Mouse (Mus musculus) kidney, adult 2 months (tissue): ENCODE results near the gene Kank1. TPM values are rescaled to one million over a fixed set of nuclear protein-coding genes. Genes with fewer than 3 reads are reported as not detected.
A peak's percentile ranks its signal among the peaks of the same experiment; 100 is the strongest.

ENCODE experiments used
- DNase-seq: peaks from one replicate; pipeline ENCODE4 v3.0.0; 2021
- H3K27ac ChIP-seq: fragments of 200-500 bp; 2 replicates; pipeline ENCODE4 v1.5.1; 2012; ENCODE audit warnings: low read depth, low read length, control low read depth, inconsistent platforms; ENCODE audit not compliant: insufficient read depth
- H3K27me3 ChIP-seq: fragments of 200-500 bp; replicated peaks from 2 replicates; pipeline ENCODE4 v1.6.1; 2012; ENCODE audit warnings: mild to moderate bottlenecking, moderate library complexity, low read length, inconsistent platforms; ENCODE audit not compliant: control insufficient read depth, insufficient read depth
- H3K36me3 ChIP-seq: fragments of 200-500 bp; 2 replicates; pipeline ENCODE4 v1.6.1; 2012; ENCODE audit warnings: mild to moderate bottlenecking, moderate library complexity, low read length, inconsistent platforms; ENCODE audit not compliant: control insufficient read depth, insufficient read depth
- H3K4me1 ChIP-seq: fragments of 200-500 bp; 2 replicates; pipeline ENCODE4 v1.6.1; 2011; ENCODE audit warnings: low read length; ENCODE audit not compliant: control insufficient read depth, insufficient read depth
- H3K4me3 ChIP-seq: fragments of 200-500 bp; 2 replicates; pipeline ENCODE4 v1.5.1; 2011; ENCODE audit warnings: mild to moderate bottlenecking, low read depth, low read length, control low read depth; ENCODE audit not compliant: insufficient read depth
- CTCF ChIP-seq: fragments of 200-500 bp; conservative IDR thresholded peaks from 2 replicates; pipeline ENCODE4 v1.5.1; 2011; ENCODE audit warnings: low read depth, mild to moderate bottlenecking, control low read depth, low read length, moderate library complexity, mixed read lengths; ENCODE audit not compliant: insufficient read depth, insufficient read length
- POLR2A ChIP-seq: fragments of 200-500 bp; IDR thresholded peaks from one replicate; pipeline ENCODE4 v1.6.1; 2011; ENCODE audit warnings: low read depth, low read length, control low read depth
- WGBS: fragments of 180-500 bp; shearing (Covaris S2); methylation state at CpG from one replicate; pipeline ENCODE4 v1.1.7; 2018; 5-methylcytosine and 5-hydroxymethylcytosine counted together
- polyA plus RNA-seq: library from polyadenylated mRNA; depleted of rRNA; stranded (reverse); fragments of >200 nt; gene quantifications from 2 replicates; pipeline ENCODE4 v1.2.3, GENCODE M21; 2012

Kank1 gene
- polyA plus RNA-seq, 1 experiment = 56.0 TPM

GRCm38 (mm10) chr19:25290991-25291520 is 54.3 kb downstream of the Kank1 start:
- DNase-seq = no peak
- WGBS = 66% methylated on average over 5 of the region's 5 CpGs
- peaks cover 11% of the 10 kb centered on the region; the same call in 1 of the 2 replicates for H3K4me1 ChIP-seq

GRCm38 (mm10) chr19:25295207-25295606 is 58.4 kb downstream of the Kank1 start:
- TF ChIP-seq POLR2A (no peak), CTCF (no peak)
- Histone ChIP-seq H3K36me3 (no peaks in the 10 kb centered on the region), H3K27me3 (no peaks in the 10 kb centered on the region), H3K4me1 (peaks cover 13% of the 10 kb centered on the region; the same call in 1 of the 2 replicates), H3K27ac (peak overlapping the region; percentile 43; the same call in 1 of the 2 replicates), H3K4me3 (no peak overlapping the region)
- 38% methylated on average over 4 of the region's 4 CpGs for WGBS
- DNase-seq = peak; percentile 76

More at GRCm38 (mm10) chr19:25290991-25291520, 54.3 kb downstream of the Kank1 start:
- H3K4me3 ChIP-seq = no peak overlapping the region
- no peaks in the 10 kb centered on the region for H3K36me3 ChIP-seq
- H3K27ac ChIP-seq = no peak overlapping the region
- H3K27me3 ChIP-seq = no peaks in the 10 kb centered on the region
- TF ChIP-seq POLR2A (no peak), CTCF (no peak)

GRCm38 (mm10) chr19:25297269-25297668 is 60.5 kb downstream of the Kank1 start:
- 48% methylated on average over 5 of the region's 5 CpGs for WGBS
- TF ChIP-seq CTCF = no peak
- TF ChIP-seq POLR2A = no peak

GRCm38 (mm10) chr19:25299852-25300670 is 63.3 kb downstream of the Kank1 start:
- TF ChIP-seq POLR2A (no peak), CTCF (no peak)

More at GRCm38 (mm10) chr19:25297269-25297668, 60.5 kb downstream of the Kank1 start:
- Histone ChIP-seq H3K27me3 (no peaks in the 10 kb centered on the region), H3K27ac (peak overlapping the region; percentile 94), H3K36me3 (no peaks in the 10 kb centered on the region), H3K4me1 (peaks cover 17% of the 10 kb centered on the region; the same call in 1 of the 2 replicates), H3K4me3 (no peak overlapping the region)
- DNase-seq = peak; percentile 78

GRCm38 (mm10) chr19:25301189-25301588 is 64.4 kb downstream of the Kank1 start:
- Histone ChIP-seq H3K27ac (no peak overlapping the region), H3K27me3 (no peaks in the 10 kb centered on the region), H3K4me3 (no peak overlapping the region), H3K36me3 (no peaks in the 10 kb centered on the region), H3K4me1 (peaks cover 10% of the 10 kb centered on the region; the same call in 1 of the 2 replicates)
- DNase-seq = no peak
- WGBS = 80% methylated on average over 5 of the region's 5 CpGs
- TF ChIP-seq CTCF (no peak), POLR2A (no peak)

More at GRCm38 (mm10) chr19:25299852-25300670, 63.3 kb downstream of the Kank1 start:
- H3K4me1 ChIP-seq = peaks cover 15% of the 10 kb centered on the region; the same call in 1 of the 2 replicates
- no peaks in the 10 kb centered on the region for H3K27me3 ChIP-seq
- WGBS = 58% methylated on average over 14 of the region's 14 CpGs
- peak; percentile 36 for DNase-seq
- no peak overlapping the region for H3K4me3 ChIP-seq
- H3K36me3 ChIP-seq = no peaks in the 10 kb centered on the region
- H3K27ac ChIP-seq = no peak overlapping the region

- TF ChIP-seq CTCF (peak; percentile 50), POLR2A (no peak)
- Histone ChIP-seq H3K4me1 (peaks cover 3% of the 10 kb centered on the region; the same call in 1 of the 2 replicates), H3K36me3 (no peaks in the 10 kb centered on the region), H3K27me3 (no peaks in the 10 kb centered on the region), H3K27ac (no peak overlapping the region), H3K4me3 (no peak overlapping the region)
- WGBS = 68% methylated on average over 9 of the region's 9 CpGs
- DNase-seq = no peak
Measured at GRCm38 (mm10) chr19:25306277-25306676, 69.5 kb downstream of the Kank1 start.

- no peak for DNase-seq
- TF ChIP-seq CTCF (no peak), POLR2A (no peak)
Measured at GRCm38 (mm10) chr19:25308156-25308555, 71.4 kb downstream of the Kank1 start.

More at GRCm38 (mm10) chr19:25308156-25308555, 71.4 kb downstream of the Kank1 start:
- Histone ChIP-seq H3K27me3 (no peaks in the 10 kb centered on the region), H3K4me1 (peaks cover 3% of the 10 kb centered on the region; the same call in 1 of the 2 replicates), H3K4me3 (no peak overlapping the region), H3K36me3 (no peaks in the 10 kb centered on the region), H3K27ac (no peak overlapping the region)
- WGBS = 45% methylated on average over 2 of the region's 2 CpGs
